Mouse (Mus musculus) layer of hippocampus, adult 9-10 months (tissue): ENCODE data around the gene Cdip1.
"Not testable (repeated sequence)": the region's sequence is repeated elsewhere in the genome, so short reads cannot be mapped to it uniquely, and the experiment has no call there.

Source experiments
- DNase-seq: peaks from one replicate; pipeline ENCODE4 v3.0.0; 2022; ENCODE audit warnings: low spot score

Cdip1 gene

DNA sequence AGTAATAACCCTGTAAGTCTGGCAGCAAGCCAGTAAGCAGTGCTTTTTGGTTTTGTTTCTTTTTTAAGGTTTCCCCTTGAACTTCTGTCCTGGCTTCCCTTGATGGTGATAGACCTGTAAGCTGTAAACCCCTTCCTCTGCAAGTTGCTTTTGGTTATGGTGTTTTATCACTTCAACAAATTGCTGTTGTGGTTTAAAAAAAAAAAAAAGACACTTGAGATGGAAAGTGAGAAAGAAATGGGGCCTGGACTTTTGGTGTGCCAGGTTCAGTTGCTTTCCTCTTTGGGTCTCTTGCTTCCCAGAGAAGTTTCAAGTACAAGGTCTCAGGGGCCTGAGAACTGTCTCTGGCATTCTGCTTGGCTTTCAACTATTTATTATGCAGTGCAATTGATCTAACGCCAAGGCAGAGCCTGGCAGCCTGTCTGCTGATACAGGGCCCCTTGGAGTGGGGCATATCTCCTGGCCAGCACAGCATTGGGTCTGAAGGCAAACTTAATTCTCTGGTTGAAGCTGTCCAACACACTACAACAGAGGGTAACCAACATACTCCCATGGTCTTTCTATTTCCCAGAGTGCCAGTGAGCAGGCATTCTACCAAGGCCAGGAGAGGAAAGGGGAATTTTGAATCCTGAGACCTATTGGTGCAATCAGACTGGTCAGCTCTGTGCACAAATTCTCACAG, 16.7 kb downstream of the Cdip1 start:
- no peak for DNase-seq

DNA sequence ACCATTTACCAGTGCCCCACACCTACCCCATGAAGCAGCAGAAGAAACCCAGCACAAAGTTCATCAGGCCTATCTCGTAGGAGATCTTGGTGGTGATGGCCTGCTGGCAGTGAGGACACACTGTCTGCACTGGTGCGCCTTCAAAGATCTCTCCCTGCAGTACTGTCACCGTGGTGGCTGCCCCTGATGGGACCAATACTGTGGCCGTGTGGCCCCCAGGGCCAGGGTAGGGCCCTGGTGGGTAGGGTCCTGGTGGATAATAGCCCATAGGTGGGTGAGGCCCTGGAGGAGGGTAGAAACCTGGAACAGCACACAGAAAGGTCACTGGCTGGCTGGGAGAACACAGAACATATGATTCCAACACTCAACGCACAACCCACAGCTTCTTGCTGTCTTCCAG, 21.4 kb downstream of the Cdip1 start:
- no peak for DNase-seq

DNA sequence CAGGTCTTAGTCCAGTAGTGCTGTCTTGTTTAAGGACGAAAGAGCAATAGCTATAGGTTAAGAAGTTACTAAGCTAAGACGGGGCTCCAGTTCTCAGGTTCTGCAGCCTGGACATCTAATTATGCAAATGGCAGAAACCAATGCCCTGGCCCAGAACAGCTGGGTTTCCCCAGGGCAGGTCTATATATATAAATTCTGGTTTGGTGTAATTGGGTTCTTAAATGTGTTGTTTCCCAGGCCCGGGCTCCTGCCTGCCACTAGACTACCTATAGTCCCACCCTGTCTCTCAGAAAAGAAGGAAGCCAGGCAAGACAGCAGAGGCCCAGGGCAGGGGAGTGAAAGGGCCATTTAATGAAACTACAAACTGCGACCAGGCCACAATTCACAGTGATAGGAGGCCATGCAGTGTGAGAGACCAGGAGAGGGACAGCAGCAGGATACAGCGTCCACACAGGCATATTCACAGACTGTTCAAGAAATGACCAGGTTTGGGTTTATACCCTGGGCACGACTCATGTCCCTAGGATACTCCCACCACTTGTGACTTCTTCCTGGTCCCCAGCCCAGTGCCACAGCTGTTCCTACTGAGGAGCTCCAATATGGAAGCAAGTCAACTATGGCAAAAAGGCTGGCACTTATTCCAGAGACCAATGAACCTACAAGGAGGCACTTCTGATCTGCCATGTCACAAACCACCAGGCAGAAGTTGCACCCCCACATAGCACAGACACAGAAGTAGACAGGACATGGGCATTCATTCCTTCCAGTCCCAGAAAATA, 22.9 kb downstream of the Cdip1 start:
- DNase-seq: no peak

DNA sequence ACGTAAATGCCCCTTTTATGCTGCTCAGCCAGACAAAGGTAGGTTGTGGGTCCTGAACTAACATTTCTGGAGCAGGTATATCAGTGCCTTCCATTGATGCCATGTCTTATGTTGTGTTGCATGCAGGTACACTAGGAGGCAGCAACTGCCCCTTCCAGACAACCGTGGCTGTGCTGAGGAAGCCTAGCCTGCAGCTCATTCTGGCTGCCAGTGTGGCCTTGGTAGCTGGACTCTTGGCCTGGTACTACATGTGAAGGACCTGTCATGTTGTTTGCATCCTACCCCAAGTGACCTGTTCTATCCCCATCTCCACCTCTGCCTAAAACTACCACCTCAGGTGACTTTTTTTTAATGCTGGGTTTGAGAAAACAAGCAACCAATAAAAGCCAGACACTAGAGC, 24.2 kb downstream of the Cdip1 start:
- DNase-seq: no peak

DNA sequence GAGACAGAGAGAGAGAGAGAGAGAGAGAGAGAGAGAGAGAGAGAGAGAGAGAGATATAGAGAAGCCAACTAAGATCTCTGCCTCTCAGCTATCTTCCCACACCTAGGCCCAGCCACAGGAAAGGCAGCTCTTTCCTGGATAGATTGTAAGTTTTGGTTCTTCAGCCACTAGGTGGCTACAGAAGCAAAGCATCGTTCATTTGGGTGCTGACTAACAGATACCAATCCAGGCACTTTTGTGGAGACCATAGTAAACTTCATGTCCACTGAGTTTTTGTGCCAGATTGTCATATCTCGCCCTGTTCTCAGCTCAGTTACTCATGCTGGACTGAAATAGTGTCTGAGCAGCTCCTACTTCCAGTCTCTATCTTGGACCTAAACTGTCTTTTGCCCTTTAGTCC, 26.8 kb downstream of the Cdip1 start:
- peak; percentile 53 for DNase-seq

DNA sequence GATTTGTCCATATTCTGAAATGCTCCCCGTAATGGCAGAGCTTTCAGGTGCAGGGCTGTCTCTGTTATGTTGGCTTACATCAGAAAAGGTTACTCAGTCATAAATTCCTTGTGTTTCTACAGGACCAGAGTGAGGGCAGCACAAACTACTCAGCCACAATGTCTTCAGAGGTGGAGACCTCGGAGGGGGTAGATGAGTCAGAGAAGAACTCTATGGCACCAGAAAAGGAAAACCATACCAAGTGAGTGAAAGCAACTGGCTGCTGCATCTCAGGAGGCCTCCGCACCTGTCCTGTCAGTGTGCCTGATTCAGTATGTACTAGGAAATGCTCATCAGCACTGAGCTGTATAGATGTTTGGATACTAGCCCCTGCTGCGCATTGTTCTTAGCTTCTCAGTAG, 27.7 kb downstream of the Cdip1 start:
- no peak for DNase-seq

DNA sequence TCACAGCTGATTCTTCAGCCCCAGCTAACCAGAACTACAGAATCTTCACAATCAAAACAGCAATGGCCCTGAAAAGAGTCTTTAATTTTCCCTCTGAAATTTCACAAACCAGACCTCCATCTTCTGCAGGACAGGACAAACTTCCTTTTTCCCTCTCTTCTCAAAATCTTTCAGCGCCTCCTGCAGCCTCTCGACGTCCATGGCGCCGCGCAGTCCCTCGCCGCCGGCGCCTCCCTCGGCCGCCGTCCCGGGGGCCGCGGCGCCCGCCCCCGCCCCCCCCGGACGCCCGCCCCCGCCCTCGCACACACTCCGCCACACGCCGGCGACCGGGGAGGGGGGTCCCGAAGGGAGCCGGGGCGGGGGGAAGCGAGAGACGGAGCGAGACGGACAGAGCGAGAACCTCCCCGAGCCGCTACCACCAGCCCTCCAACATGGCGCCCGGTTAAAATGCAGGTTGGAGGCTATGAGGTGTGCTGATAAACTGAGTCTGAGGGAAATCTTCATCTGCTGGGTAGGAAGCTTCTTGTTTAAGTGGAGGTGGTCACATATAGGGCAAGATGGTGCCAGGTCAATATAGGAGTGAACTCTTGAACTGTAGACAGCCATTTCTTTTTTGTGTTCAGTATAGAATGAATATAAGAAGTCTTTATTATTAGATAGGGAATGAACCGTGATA, 33.3 kb downstream of the Cdip1 start:
- DNase-seq: not testable (repeated sequence)

DNA sequence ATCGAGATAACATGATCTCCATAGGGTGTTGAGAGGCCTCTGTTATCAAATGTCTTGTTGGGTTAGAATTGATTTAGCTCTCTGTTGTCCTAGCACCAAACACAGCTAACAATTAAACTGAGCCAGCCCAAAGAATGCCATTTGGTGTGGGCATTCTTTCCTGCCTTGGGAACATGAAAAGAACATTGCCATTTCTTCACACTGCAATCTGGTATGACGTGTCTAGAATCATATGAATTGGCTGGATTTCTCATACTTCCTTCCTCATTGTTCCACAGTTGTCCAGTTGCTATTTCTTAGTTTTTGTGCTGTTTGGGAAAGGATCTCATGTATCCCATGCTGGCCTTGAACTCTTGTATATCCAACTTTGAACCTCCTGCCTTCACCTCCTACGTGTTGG, 36.0 kb downstream of the Cdip1 start:
- no peak for DNase-seq

DNA sequence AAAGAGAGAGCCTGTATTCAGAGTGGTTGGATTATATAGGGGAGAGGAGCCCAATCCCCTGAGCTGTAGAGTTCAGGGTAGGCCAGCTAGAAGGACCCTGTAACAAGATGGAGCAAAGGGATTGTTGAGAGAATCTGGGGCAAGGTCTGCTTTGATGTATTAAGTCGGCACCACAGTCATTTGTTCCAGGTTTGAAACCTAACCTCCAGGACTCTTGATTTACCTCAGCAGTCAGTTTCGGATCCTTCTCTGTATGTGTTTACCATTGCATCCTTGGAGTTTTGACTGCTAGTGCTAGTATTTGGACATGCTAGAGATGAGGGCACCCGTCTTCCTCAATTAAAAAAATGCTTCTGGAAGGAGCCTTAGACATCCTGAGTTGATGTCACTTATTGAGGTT, 37.9 kb downstream of the Cdip1 start:
- DNase-seq: no peak

DNA sequence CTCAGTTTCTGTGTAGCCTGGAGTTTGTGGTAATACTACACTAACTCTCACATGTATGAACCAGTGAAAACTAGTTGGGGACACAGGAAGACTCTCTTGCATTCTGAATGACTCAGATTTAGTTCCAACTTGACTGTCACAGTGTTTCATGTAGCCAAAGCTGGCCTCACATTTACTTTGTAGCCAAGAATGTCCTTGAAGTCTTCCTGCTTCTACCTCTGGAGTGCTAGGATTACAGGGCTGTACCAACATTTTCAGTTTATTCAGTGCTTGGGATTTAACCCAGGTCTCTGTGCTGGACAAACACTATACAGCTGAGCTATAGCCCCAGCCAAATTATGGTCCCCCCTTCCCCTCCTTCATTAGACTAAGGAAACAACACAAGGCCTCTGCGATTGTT, 47.9 kb downstream of the Cdip1 start:
- DNase-seq: no peak

DNA sequence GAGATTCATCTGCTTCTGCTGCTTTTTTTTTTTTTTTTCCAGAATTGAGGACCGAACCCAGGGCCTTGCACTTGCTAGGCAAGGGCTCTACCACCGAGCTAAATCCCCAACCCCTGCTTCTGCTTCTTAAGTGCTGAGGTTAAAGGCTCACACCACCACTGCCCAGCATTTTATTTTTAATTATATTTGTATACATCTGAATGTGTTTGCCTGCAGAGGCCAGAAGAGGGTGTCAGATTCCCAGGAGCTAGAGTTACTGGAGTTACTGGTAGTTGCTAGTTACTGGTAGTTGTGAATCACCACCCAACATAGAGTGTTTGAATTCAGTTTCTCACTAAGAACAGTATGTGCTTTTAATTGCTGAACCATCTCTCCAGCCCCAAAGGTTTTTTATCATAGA, 50.1 kb downstream of the Cdip1 start:
- no peak for DNase-seq

DNA sequence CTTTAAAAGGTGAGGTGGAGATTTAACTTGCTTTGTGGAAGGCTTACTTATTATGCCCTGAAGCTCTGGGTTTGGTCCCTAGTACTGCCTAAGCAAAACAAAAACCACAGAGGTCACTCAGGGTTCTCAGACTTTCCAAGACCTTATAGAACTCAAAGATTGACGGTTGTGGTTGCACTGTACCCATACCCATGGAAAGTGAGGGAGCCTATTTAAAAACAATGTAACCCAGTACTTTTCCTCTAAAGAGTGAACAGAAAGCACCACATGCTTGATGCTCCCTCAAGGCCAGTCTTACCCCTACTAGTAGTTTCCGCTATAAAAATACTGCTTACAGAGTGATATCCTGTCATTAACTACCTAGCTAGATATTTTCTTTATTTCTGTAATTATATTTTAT, 53.8 kb downstream of the Cdip1 start:
- no peak for DNase-seq

DNA sequence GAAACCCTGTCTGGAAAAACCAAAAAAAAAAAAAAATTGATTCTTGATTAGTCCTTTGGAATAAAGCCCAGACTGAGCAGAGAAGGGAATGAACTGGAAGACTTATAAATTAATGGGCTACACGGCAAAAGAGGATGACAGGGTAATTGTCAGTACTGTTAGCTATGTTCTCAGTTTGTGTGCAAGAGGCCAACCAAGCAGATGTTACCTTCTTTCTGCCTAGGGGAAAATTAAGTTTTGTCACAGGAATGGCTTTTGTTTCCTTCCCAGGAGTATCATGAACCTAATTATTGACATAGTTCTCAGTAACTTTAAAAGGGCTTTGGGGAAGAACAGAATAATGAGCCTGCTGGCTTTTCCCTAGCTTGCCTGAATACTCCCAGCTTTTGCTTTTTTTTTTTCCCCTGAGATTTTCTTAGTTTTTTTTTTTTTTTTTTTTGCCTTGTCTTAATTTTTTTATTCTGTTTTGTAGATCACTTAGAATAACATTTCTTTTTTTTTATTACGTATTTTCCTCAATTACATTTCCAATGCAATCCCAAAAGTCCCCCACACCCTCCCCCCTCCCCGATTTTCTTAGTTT, 59.2 kb downstream of the Cdip1 start:
- no peak for DNase-seq

DNA sequence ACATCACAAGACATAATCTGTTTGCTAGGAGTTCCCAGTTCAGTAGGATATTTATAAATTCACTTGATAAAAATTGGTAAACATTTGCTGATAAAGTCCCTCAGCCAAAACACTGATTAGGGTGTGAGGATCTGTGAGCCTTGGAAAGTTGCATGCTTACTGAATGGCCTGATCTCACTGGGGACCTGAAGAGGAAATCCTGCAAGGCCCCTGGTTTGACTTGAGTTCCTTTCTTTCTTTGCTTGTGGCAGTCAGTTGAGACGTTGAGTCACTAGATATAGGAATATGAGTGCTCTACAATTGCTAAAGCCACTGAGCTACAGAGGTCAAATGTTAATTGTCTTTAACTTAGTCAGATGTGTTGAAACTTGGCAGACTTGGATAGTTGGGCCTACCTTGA, 62.1 kb downstream of the Cdip1 start:
- DNase-seq: no peak

DNA sequence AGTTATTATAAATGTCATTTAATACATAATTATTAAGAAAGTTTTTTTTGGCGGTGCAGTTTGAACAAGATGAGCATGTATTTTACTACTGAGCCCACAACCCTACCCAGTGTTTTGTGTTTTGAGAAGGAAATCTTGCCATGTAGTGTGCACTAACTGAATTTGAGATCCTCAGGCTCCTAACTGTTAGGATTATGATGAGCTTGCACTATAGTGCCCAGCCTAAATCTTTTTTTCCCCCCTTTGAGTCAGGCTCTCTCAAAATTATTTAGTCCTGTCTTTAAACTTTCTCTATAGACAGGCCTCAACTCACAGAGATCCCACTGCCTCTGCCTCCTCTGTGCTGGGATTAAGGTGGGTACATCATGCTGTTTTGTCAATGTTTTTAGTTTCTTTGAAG, 62.6 kb downstream of the Cdip1 start:
- no peak for DNase-seq

DNA sequence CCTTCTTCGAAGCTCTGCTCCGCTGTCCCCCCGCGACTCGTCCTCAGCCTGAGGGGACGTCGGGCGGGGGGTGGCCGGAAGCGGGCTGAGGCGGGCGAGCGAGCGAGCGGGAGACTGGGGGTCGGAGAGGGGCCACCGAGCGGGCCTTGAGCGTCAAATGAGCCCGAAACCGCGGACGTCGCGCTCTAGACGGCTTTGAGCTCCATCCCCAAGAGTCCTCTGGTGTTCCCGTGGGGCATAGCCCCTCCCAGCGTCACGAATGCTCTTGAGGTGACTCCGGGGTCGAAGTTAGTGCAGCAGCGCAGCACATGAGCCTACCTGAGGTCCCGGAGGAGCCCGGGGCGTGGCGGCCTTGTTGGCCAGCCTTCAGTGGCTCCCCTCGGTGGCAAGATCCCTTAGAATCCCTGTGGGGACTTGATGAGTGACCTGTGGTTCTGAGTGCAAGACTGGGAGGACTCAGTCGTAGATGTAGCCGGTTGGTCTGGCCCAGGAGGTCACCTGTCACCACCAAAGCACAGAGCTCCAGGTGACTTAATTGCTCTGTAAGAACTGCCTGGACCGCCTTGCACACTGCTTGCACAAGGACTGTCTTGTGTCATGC, 63.5 kb downstream of the Cdip1 start:
- DNase-seq: no peak

DNA sequence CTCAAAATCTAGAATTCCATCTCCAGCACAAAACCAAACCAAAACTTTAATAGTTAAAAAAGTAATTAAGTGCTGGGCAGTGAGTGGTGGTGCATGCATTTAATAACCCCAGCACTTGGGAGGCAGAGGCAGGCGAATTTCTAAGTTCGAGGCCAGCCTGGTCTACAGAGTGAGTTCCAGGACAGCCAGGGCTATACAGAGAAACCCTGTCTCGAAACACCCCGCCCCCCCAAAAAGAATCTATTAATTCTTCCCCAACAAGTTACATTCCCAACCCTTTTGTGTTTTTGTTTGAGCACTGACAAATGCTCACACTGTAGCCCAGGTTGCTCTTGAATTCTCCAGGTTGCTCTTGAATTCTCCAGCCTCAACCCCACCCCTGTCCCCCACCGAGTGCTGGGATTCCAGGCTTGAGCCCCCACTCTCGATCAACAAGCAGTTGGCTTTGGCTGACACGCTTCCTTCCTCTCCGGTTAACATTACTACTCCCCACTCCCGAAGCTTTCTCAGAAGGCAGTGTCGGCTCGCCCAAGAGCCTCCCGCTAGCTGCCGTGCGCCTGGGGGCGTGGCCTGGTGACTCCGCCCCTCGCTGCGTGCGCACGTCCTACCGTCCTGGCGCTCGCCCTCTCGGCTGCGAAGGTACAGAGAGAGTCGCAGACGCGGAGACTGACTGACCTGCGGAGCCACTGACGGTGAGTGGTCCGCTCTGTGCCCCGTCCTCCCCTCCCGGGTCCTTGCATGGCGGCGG, 64.1 kb downstream of the Cdip1 start, which contains the start of gene Hmox2:
Gene Hmox2, plus strand, starts transcription at position 582 of the 748 bp plus-strand sequence.
- DNase-seq: peak; percentile 58

DNA sequence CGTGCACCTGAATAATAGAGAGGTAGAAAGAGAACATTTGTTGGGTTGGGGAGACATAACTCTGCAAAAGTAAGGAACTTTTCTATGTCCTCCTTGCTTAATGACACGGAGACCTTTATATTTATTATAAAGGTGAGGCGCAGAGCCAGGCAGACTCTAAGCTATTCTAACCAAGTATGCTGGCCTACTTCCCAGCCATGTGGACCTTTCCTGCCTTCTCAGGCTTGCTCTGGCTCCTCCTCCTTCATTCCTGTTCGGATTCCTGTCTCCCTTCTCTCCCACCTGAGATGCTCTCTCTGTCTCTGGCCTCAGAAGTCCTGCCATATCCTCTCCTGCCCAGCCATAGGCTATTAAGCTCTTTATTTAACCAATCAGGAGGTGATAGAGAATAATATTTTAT, 64.8 kb downstream of the Cdip1 start:
- DNase-seq: no peak

DNA sequence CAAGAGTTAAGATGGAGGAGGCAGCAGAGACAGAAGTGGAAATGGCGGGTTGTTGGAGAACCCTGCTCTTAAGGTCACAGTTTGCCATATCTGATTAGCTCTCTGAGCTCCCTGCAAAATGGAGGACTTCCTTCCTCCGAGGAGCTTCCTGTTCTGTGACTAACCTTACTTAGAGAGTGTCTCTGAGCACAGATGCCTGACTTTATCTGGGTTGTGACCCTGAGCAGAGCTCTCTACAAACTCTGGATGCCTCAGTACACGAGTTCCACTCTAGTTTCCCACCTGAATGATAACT, 67.2 kb downstream of the Cdip1 start:
- no peak for DNase-seq

DNA sequence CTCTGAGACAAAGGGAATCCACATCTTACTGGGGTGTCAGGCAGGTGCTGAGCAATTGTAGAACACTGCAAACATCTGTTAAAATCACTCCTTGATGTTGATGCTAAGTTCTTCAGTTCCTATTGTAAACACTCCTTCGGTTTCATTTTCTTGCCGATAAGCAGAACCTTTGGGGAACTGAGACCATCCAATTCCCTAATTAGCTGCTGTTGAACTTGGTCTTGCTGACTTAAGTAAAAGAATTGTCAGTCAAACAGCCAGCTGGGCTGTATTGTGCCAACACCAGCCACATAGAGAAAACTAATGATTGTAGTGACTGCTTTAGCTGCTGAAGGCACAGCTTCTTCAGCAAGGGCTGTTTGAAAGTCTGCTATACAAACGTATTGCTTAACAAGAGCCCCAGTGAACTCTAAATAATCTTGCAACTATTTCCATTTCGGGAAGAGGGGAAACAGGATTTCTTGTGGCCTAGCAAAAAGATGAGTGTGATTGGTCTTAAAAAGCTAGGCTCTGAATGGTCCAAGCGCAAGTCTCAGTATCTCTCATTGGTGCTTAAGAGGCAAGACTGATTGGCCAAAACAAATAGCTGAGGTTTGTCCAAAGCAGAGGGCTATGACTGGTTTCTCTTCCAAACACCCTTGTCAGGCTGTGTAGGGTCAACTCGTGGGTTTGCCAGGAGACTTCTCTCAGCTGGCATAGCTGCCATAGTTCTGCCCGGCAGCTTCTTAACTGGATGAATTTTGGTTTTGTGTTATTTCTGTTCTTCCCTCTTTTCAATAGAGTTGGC, 67.8 kb downstream of the Cdip1 start:
- no peak for DNase-seq
